Mouse (Mus musculus) heart, adult 2 months (tissue): ENCODE measurements at regions not wholly inside any gene's neighbourhood (a gene's known extent, or its start where the extent isn't known, plus 50 kb on each side); places are given as distances from the start of the nearest gene placed in this dataset.

Experiments used
- CTCF ChIP-seq: fragments of 200-600 bp; IDR thresholded peaks from 2 replicates; pipeline ENCODE4 v1.8.1; 2022; ENCODE audit warnings: antibody characterized with exemption, mild to moderate bottlenecking, moderate library complexity
- EP300 ChIP-seq: fragments of 200-500 bp; IDR thresholded peaks from 2 replicates; pipeline ENCODE4 v1.6.1; 2011; ENCODE audit warnings: low read depth, low read length, control low read depth; ENCODE audit not compliant: insufficient read depth
- POLR2A ChIP-seq: fragments of 200-500 bp; IDR thresholded peaks from 2 replicates; pipeline ENCODE4 v1.6.1; 2011; ENCODE audit warnings: mild to moderate bottlenecking, low read depth, low read length, control low read depth; ENCODE audit not compliant: insufficient read depth

GRCm38 (mm10) chr4:105285431-105286013, 128.4 kb downstream of the Plpp3 start:
- TF ChIP-seq CTCF = no peak
- TF ChIP-seq POLR2A = no peak
- TF ChIP-seq EP300 = no peak
